Mouse (Mus musculus): ENCODE measurements around the gene Gm1043. TPM values are rescaled to one million over a fixed set of nuclear protein-coding genes. Genes with fewer than 3 reads are reported as not detected.

The Gm1043 gene
- polyA plus RNA-seq, 1 experiment from 2014 or later: not detected

DNA sequence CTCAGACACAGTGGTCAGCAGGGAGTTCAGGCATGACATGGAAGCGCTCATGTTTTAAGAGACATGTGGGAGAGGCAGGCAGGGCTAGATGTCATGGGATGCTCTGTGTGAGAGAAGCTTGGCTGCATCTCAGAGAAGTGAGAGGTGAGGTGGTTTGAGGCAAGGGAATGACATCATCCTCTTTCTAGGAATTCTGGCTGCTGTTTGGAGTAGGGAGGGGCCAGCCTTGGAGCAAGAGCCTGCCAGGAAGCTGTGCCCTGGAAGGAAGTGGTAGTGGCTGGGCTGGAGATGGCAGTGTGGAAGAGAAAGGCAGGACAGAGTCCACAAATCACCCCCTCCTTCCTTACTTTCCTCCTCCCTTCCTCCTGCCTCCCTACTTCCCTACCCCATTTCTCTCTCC, 140.5 kb downstream of the Gm1043 start:
- WGBS: 93% methylated on average over 1 of the region's 1 CpGs
- Histone ChIP-seq H3K27me3 (ENCODE audit: low read depth, poor library complexity, severe bottlenecking) (no peaks in the 10 kb centered on the region), H3K4me3 (no peak overlapping the region)

DNA sequence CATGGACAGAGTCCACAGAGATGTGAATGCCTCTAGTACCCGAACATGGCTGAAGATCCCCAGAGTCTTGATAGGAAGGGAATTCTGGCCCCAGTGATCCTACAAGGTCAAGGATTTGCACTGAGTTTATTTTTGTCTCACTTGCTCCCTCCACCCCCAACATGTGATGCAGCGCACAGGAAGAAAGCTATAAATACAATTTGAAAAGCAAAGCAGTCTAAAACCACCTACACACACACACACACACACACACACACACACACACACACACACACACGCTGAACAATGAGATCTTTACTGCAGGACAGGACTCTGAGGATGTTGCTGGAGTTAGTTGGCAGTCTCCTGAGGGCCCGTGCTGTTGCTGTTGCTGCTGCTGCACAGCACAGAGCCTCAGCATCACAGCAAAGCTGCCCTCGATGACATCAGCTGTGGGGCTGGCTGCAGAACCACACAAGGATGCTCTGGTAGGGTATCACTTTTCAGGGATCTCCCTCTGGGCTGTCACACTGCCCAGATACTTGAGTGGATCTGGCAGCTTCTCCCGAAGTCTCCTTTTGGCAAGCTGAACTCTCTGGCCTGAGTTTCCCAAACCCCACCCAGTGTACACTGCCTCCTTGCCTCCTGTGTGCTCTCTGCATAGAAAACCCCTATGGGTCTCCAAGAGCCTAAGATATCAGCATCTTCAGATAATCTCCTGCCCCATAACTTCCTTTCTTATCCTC, 142.9 kb downstream of the Gm1043 start:
- Histone ChIP-seq H3K27me3 (ENCODE audit: low read depth, poor library complexity, severe bottlenecking) (no peaks in the 10 kb centered on the region), H3K27ac (no peak overlapping the region), H3K4me3 (no peak overlapping the region), H3K36me3 (no peaks in the 10 kb centered on the region), H3K4me1 (0 out of 2 replicates have a peak, but pooled peaks cover 2% of the 10 kb centered on the region), H3K9me3 (replicated peaks) (no peaks in the 10 kb centered on the region)
- 71% methylated on average over 6 of the region's 6 CpGs for WGBS
- no peak for DNase-seq (ENCODE audit: low spot score)

More for the DNA sequence above, 140.5 kb downstream of the Gm1043 start:
- Histone ChIP-seq H3K9me3 (replicated peaks) (no peaks in the 10 kb centered on the region), H3K4me1 (peaks cover 21% of the 10 kb centered on the region), H3K27ac (no peak overlapping the region), H3K36me3 (no peaks in the 10 kb centered on the region)
- DNase-seq (ENCODE audit: low spot score): no peak

DNA sequence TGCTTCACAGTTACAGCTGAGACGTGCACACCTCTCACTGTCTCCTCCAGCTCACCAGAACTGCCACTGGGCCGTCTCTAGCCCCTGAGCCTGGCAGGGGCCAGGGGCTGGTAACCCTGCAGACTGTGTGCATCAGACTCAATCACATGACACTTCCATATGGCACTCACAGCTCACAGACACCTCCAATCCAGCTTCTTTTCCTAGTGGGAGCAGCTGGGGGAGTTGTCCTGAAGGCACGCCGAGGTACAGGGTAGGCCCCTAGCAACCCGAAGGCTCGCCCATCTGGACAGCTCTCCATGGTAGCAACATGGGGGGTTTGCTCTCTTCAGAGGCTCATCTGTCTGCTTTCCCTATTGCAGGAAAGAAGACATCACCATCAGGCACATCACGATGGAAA, 143.7 kb downstream of the Gm1043 start:
- DNase-seq (ENCODE audit: low spot score): no peak
- no peaks in the 10 kb centered on the region for H3K36me3 ChIP-seq
- H3K9me3 ChIP-seq (replicated peaks): no peaks in the 10 kb centered on the region
- no peak overlapping the region for H3K4me3 ChIP-seq
- no peaks in the 10 kb centered on the region for H3K27me3 ChIP-seq (ENCODE audit: low read depth, poor library complexity, severe bottlenecking)
- H3K27ac ChIP-seq: no peak overlapping the region
- H3K4me1 ChIP-seq: 0 out of 2 replicates have a peak, but pooled peaks cover 2% of the 10 kb centered on the region
- WGBS: 75% methylated on average over 7 of the region's 7 CpGs

DNA sequence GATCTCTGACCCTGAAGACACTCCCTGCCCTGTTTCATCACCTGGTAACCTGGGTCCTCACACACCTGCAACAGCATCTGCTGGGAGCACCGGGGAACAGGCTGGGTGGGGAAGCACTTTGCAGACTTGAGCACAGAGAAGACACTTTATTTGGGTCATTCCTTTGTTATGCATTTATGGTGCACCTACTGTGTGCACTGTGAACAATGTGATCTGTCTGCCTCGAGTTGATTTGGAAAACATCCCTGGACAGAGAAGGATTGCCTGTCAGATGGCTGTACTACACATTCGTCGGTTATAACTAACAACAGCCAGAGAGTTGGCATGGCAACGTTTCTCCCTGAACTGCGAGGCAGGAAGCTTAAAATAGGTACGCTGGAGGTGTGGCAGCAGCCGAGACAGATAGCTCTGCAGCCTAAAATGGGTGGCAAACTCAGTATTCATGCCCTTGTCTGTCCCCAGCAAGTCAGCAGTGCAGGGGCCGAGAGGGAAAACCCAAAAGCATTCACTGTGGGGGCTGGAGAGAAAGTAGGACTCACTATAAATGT, 147.9 kb downstream of the Gm1043 start:
- H3K36me3 ChIP-seq: no peaks in the 10 kb centered on the region

DNA sequence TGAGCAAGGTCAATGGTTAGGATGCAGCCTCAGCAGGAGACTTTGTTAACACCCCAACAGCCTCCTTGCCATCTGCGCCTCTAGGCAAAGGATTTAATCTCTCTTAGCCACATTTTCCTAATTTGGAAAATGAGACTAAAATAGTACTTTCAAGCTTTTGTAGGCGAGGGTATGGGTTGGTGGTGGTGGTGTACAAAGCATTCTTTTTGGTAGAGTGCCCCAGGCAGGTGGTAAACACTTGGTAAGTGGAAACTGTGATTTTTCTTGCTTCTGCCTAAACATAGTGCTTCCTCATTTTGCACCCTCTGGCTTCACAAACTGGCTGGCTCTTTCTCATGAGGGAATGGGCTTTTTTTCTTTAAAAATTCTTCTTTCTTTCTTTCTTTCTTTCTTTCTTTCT, 153.5 kb downstream of the Gm1043 start:
- 46% methylated on average over 2 of the region's 2 CpGs for WGBS
- DNase-seq (ENCODE audit: low spot score): no peak
- Histone ChIP-seq H3K27ac (no peak overlapping the region), H3K36me3 (no peaks in the 10 kb centered on the region), H3K4me1 (peaks cover 21% of the 10 kb centered on the region), H3K9me3 (replicated peaks) (no peaks in the 10 kb centered on the region), H3K27me3 (ENCODE audit: low read depth, poor library complexity, severe bottlenecking) (peaks cover 50% of the 10 kb centered on the region), H3K4me3 (no peak overlapping the region)

More for the DNA sequence above, 147.9 kb downstream of the Gm1043 start:
- 0 out of 2 replicates have a peak, but pooled peaks cover 2% of the 10 kb centered on the region for H3K4me1 ChIP-seq
- H3K27me3 ChIP-seq (ENCODE audit: low read depth, poor library complexity, severe bottlenecking): peaks cover 7% of the 10 kb centered on the region; the same call in 1 of the 2 replicates
- H3K27ac ChIP-seq: no peak overlapping the region
- no peaks in the 10 kb centered on the region for H3K9me3 ChIP-seq (replicated peaks)
- no peak overlapping the region for H3K4me3 ChIP-seq
- WGBS: 57% methylated on average over 9 of the region's 9 CpGs
- no peak for DNase-seq (ENCODE audit: low spot score)

DNA sequence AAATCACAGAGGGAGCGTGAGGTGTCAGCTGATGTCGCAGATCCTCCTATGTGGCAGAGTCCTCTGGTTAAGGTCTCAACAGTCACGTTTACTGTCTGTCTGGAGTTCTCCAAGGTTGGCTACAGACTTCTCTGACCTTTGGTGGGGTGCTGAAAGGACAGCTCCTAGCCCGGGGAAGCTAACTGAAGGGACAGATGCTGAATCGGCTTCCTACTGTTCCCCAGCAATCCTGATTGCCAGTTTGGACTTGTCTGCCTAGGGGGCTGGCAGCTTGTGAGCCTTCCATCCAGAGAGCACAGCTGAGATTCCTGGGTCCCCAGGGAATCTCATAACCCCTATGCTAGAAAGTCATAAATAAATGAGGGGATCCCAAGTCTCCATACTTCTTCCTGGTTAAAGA, 155.4 kb downstream of the Gm1043 start:
- 3% methylated on average over 5 of the region's 5 CpGs for WGBS
- DNase-seq (ENCODE audit: low spot score): peak; percentile 84
- Histone ChIP-seq H3K27me3 (ENCODE audit: low read depth, poor library complexity, severe bottlenecking) (peaks cover 61% of the 10 kb centered on the region), H3K27ac (no peak overlapping the region), H3K4me1 (peaks cover 40% of the 10 kb centered on the region), H3K36me3 (no peaks in the 10 kb centered on the region), H3K4me3 (no peak overlapping the region), H3K9me3 (replicated peaks) (no peaks in the 10 kb centered on the region)

DNA sequence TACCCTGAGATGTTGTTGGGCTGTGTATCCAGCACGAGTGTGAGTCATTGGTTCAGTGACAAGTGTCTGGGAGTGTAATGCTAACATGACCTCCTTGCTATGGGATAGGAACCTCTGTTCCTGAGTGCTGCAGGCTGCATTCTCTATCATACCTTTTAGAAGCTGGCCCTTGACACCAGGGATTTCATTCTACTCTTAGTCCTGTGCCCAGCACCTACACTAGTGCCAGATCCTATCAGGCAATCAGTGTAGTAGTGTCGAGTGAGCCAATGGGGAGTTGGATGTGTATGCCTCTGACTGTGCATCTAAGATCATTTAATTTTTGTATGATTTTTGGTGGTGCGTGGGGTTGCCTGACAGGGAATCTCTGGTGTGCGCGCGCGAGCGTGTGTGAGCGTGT, 156.1 kb downstream of the Gm1043 start:
- Histone ChIP-seq H3K27me3 (ENCODE audit: low read depth, poor library complexity, severe bottlenecking) (peaks cover 66% of the 10 kb centered on the region), H3K4me3 (peak overlapping the region; percentile 54)

DNA sequence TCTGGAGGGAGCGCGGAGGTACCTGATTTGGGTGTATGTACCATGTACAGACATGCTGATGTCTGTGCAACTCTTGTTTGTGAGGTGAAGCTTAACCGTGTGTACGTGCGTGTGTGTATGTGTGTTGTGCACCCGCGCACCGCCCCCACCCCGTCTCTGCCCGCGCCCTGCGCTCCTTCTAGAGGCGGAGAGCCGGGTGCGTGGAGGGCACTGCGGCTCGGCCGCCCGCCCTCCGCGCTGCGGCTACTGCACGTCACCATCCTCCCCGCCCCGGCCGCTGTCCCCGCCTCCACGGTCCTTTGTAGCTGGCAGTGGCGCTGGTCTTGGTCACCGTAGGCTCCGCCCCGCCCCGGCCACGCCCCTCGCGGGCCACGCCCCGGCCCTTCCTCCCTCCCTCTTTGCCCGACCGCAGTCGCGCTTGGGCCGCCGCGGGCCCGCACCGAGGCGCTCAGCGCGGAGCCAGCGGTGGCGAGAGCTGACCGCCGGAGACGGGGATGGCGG, 156.5 kb downstream of the Gm1043 start, which contains the start of gene Crmp1:
Gene Crmp1, plus strand, starts transcription at position 290 of the 501 bp plus-strand sequence.
- Histone ChIP-seq H3K4me1 (peaks cover 52% of the 10 kb centered on the region), H3K27ac (no peak within 1 kb of the TSS), H3K4me3 (peak within 1 kb of the TSS; percentile 54), H3K27me3 (ENCODE audit: low read depth, poor library complexity, severe bottlenecking) (peaks cover 71% of the 10 kb centered on the region), H3K9me3 (replicated peaks) (no peaks in the 10 kb centered on the region), H3K36me3 (no peaks in the 10 kb centered on the region)
- WGBS: 2% methylated on average over 46 of the region's 56 CpGs
- DNase-seq (ENCODE audit: low spot score): peak; percentile 92

More for the DNA sequence above, 156.1 kb downstream of the Gm1043 start:
- Histone ChIP-seq H3K4me1 (peaks cover 47% of the 10 kb centered on the region), H3K9me3 (replicated peaks) (no peaks in the 10 kb centered on the region), H3K36me3 (no peaks in the 10 kb centered on the region), H3K27ac (no peak overlapping the region)
- DNase-seq (ENCODE audit: low spot score): no peak
- WGBS: 16% methylated on average over 9 of the region's 9 CpGs

DNA sequence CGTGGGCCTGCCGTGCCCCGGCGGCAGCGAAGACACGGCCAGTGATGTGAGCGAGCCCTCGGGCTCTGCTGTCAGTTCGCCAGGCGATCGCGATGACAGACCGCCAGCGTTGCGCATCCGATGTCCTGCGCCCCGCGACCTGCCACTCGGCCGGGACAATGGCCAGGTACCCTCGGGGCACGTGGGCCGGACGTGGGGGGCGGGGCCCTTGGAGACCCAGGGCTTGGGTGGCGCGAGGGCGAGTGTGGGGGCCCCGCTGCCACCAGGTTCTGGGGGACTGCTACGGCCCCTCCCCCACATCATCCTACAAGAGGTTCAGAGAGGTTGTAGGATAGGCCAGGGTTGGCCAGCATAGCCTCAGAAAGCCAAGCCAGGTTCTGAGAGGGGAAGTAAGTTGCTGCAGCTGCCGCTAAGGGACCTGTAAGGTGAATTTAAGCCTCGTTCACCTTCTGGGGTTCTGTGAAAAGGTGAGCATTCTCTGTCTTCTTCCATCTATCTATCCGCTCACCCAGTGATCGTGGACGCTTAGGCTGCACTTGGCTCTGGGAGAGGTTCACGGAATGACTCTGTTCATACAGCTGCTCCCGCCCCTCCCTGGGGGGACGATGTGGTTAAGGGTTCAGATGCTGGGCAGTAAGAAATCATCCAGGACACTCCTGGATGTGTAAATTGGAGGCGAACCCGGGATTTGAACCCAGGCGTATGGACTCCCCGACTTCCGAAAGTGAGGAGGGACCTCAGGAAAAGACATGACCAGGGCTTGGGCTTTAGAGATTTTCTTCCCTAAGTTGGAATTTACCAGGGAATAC, 157.4 kb downstream of the Gm1043 start:
- peak; percentile 43 for DNase-seq (ENCODE audit: low spot score)
- Histone ChIP-seq H3K9me3 (replicated peaks) (no peaks in the 10 kb centered on the region), H3K4me1 (peaks cover 60% of the 10 kb centered on the region), H3K36me3 (no peaks in the 10 kb centered on the region), H3K27me3 (ENCODE audit: low read depth, poor library complexity, severe bottlenecking) (peaks cover 71% of the 10 kb centered on the region), H3K4me3 (peak overlapping the region; percentile 54), H3K27ac (no peak overlapping the region)
- 10% methylated on average over 44 of the region's 44 CpGs for WGBS

DNA sequence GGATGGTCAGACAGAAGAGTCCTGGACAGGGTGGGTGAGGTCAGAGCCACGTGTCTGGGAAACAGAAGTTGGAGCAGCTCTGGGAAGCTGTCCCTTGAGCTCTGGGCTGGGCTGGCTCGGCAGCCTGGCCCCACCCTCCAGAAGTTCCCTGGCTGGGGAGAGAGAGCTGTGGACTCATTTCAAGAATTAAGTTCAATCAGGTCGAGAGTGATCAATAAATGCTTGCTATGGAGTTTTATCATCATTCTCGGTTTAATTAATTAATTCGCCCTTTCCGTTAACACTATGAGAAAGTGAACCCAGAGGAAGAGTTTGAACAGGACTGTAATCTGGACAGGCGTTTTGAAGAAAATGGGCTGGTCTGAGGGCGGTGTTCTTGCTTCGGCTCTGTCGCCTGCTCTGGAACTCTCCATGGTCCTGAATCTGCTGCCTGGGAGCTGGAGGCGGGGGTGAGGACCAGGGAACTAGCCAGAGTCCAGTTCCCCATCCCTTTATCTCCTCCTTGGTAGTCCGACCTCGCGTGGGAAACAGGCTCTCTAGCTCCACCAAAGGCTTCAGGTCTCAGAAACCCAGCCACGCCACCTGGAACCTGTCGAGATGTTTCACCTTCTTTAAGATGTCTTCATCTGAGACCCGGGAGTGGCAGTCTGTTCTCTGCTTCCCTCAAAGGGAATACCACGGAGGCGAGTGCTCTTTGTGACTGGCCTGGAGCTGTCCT, 158.2 kb downstream of the Gm1043 start:
- Histone ChIP-seq H3K27me3 (ENCODE audit: low read depth, poor library complexity, severe bottlenecking) (peaks cover 68% of the 10 kb centered on the region), H3K4me1 (peaks cover 66% of the 10 kb centered on the region), H3K27ac (no peak overlapping the region), H3K36me3 (no peaks in the 10 kb centered on the region), H3K9me3 (replicated peaks) (no peaks in the 10 kb centered on the region), H3K4me3 (peak overlapping the region; percentile 74; the same call in 1 of the 2 replicates)
- DNase-seq (ENCODE audit: low spot score): peak; percentile 89
- under 1% methylated on average over 19 of the region's 19 CpGs for WGBS

DNA sequence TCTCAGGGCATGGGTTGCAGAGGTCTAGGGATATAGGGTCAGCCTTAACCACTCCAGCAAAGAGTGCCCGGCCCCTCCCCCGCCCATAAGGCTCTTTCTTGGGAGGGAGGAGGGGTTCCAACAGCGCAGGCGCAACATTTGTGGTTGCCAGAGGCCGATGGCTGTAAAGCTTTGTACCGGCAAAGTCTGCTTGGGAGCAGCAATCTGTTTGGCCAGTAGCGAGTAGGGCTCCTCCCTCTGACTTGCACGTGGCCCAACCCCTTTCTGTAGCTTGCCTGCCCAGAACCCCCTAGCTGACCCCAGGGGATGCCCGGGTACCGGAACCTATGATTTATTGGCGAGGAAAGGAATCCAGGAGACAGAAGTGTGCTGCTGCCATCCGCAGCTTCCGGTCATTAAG, 159.0 kb downstream of the Gm1043 start:
- under 1% methylated on average over 13 of the region's 13 CpGs for WGBS
- Histone ChIP-seq H3K4me1 (peaks cover 68% of the 10 kb centered on the region), H3K4me3 (peak overlapping the region; percentile 74; the same call in 1 of the 2 replicates), H3K27me3 (ENCODE audit: low read depth, poor library complexity, severe bottlenecking) (peaks cover 68% of the 10 kb centered on the region), H3K36me3 (no peaks in the 10 kb centered on the region), H3K27ac (no peak overlapping the region), H3K9me3 (replicated peaks) (no peaks in the 10 kb centered on the region)
- peak; percentile 63 for DNase-seq (ENCODE audit: low spot score)

DNA sequence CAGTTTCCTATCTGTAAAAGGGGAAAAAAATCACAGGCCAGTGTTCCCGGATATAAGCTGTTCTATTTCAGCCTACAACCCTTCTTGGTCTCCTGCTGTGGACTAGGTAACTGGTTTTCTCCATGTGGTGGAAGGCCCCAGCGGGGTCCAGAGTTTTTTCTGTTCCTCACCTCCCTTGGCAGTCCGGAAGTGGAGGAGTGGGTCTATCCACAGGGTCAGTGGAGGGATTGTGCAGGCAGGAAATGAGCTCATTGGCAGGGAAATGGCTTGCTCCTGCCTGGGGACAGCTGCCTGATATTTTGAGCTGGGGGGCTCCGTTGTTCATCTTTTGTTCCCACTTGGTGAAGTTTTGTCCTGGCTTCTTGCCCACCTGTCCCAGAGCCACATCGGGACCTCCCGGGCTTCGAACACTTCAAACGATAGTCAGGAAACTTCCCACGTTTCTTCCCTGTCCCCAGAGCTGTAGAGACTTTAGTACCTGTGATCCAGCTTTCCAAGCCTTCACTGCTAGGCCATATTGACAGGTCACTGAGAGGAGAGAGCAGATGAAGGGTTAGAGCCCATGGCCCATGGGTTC, 159.6 kb downstream of the Gm1043 start:
- peaks cover 68% of the 10 kb centered on the region for H3K4me1 ChIP-seq
- peak; percentile 51 for DNase-seq (ENCODE audit: low spot score)
- H3K27ac ChIP-seq: peak overlapping the region; percentile 84
- 31% methylated on average over 9 of the region's 9 CpGs for WGBS
- H3K4me3 ChIP-seq: peak overlapping the region; percentile 74
- H3K36me3 ChIP-seq: no peaks in the 10 kb centered on the region
- H3K9me3 ChIP-seq (replicated peaks): no peaks in the 10 kb centered on the region
- peaks cover 67% of the 10 kb centered on the region for H3K27me3 ChIP-seq (ENCODE audit: low read depth, poor library complexity, severe bottlenecking)

Measured in limb, embryonic 10.5 days (tissue).